Comparison of ENCODE assay signal across 10 mouse cellular contexts in genomic region chr1:75344291-75345035, GRCm38 (mm10). TPM values are rescaled to one million over a fixed set of nuclear protein-coding genes. Genes with fewer than 3 reads are reported as not detected.
DNase-seq lines count a peak whose midpoint lies in the region; ATAC-seq and TF ChIP-seq lines count a peak whose summit lies in the region.
"Had no signal": no experiment of that assay in that cellular context is flagged by ENCODE, and none has a peak within 500 bp of the region (broad histone marks: within the 10 kb centered on the region; RNA-seq: fewer than 3 reads in every experiment).

No protein-coding gene starts in this region.

- intact Hi-C loops in left cerebral cortex, postnatal 36 days (cut with DNase I) = loop anchor here (5.0 to 10.0 kb wide), 2 partner anchors 103 to 250 kb away; no protein-coding TSS in a partner anchor

- H3K36me3 ChIP-seq in midbrain, embryonic 10.5 days = no peaks in the 10 kb centered on the region
- no peaks in the 10 kb centered on the region for H3K36me3 ChIP-seq in midbrain, postnatal 0 days (ENCODE audit: insufficient read depth, low read length)
- H3K36me3 ChIP-seq in myocyte (ENCODE audit: control insufficient read depth, insufficient read depth) = no peaks in the 10 kb centered on the region
- H3K36me3 ChIP-seq: G1E had no signal

- no peak for TF ChIP-seq CTCF in midbrain, postnatal 0 days (IDR thresholded peaks at IDR 0.05)

- 3% methylated on average over 15 of the region's 15 CpGs for WGBS in midbrain, embryonic 10.5 days
- 10% methylated on average over 15 of the region's 15 CpGs for WGBS in midbrain, postnatal 0 days

- peaks cover 55% of the 10 kb centered on the region for H3K4me1 ChIP-seq in midbrain, embryonic 10.5 days
- H3K4me1 ChIP-seq in midbrain, postnatal 0 days (ENCODE audit: insufficient read depth, low read length) = no peaks in the 10 kb centered on the region

- no peak overlapping the region for H3K4me2 ChIP-seq in midbrain, postnatal 0 days (ENCODE audit: low read depth, low read length, poor library complexity, severe bottlenecking)
- peak overlapping the region; percentile 83 for H3K4me2 ChIP-seq in myocyte (ENCODE audit: low read depth)

- TF ChIP-seq POLR2A in myocyte (IDR thresholded peaks at IDR 0.05; ENCODE audit: insufficient read length, low read depth) = no peak

- H3K9me3 ChIP-seq in midbrain, embryonic 10.5 days (replicated peaks) = no peaks in the 10 kb centered on the region
- no peaks in the 10 kb centered on the region for H3K9me3 ChIP-seq in midbrain, postnatal 0 days (ENCODE audit: low read length)
- H3K9me3 ChIP-seq: G1E had no signal

- H3K27me3 ChIP-seq in midbrain, embryonic 10.5 days (ENCODE audit: low read depth, poor library complexity, severe bottlenecking) = peaks cover 22% of the 10 kb centered on the region
- no peaks in the 10 kb centered on the region for H3K27me3 ChIP-seq in midbrain, postnatal 0 days (ENCODE audit: insufficient read depth, low read length)
- H3K27me3 ChIP-seq in myocyte (ENCODE audit: control insufficient read depth, insufficient read depth, insufficient read length) = no peaks in the 10 kb centered on the region

- peak overlapping the region; percentile 83 for H3K27ac ChIP-seq in midbrain, embryonic 10.5 days (replicated peaks)
- H3K27ac ChIP-seq in midbrain, postnatal 0 days (ENCODE audit: low read depth, low read length) = no peak overlapping the region

- no peak overlapping the region for H3K9ac ChIP-seq in midbrain, postnatal 0 days (replicated peaks; ENCODE audit: low read length, poor library complexity, severe bottlenecking)

- H3K79me2 ChIP-seq in myocyte (ENCODE audit: control insufficient read depth, insufficient read depth) = no peaks in the 10 kb centered on the region

- peak overlapping the region; percentile 33 for H3K4me3 ChIP-seq in midbrain, embryonic 10.5 days
- no peak overlapping the region for H3K4me3 ChIP-seq in midbrain, postnatal 0 days (ENCODE audit: low read depth, low read length)
- H3K4me3 ChIP-seq in myocyte = peak overlapping the region; percentile 7

- DNase-seq in midbrain, embryonic 10.5 days (ENCODE audit: low spot score) = peak; percentile 75
- no peak for DNase-seq in midbrain, postnatal 0 days (ENCODE audit: low spot score)
- DNase-seq in gastrocnemius, postnatal 25 days = peak; percentile 83
- peak; percentile 74 for DNase-seq in kidney, postnatal 10 days
- no peak for DNase-seq in left cerebral cortex, postnatal 36 days (ENCODE audit: low spot score in 2 of 2)
- DNase-seq in cerebellum, adult 9-11 months = no peak
- no peak for DNase-seq in urinary bladder, adult 18-20 months (ENCODE audit: low spot score in 2 of 2)

- no peak for ATAC-seq in midbrain, postnatal 0 days (ENCODE audit: low FRiP score)

- no peak overlapping the region for H3ac ChIP-seq in myocyte (ENCODE audit: control insufficient read depth, insufficient read length)

TF ChIP-seq in myocyte, 11 proteins besides CTCF, POLR2A, EP300 and RAD21:
- TF ChIP-seq SRF (IDR thresholded peaks at IDR 0.05; ENCODE audit: control insufficient read depth, insufficient read length, low read depth) = no peak
- no peak for TF ChIP-seq USF1 (IDR thresholded peaks at IDR 0.05; ENCODE audit: low read depth)
- no peak for TF ChIP-seq MAX (IDR thresholded peaks at IDR 0.05; ENCODE audit: low read depth)
- no peak for TF ChIP-seq E2F4 (IDR thresholded peaks at IDR 0.05; ENCODE audit: insufficient read depth)
- TF ChIP-seq TCF3 (IDR thresholded peaks at IDR 0.05; ENCODE audit: insufficient read length, low read depth) = peak; percentile 74
- peak; percentile 16 for TF ChIP-seq POLR2AphosphoS2 (IDR thresholded peaks at IDR 0.05; ENCODE audit: insufficient read length, low read depth)
- TF ChIP-seq CEBPB (IDR thresholded peaks at IDR 0.05; ENCODE audit: insufficient read depth, poor library complexity, severe bottlenecking) = no peak
- peak in 1 of 3 experiments; percentile 65 for TF ChIP-seq MYOG (IDR thresholded peaks at IDR 0.05; ENCODE audit: control insufficient read depth in 1 of 3, insufficient read depth in 1 of 3, insufficient read length in 2 of 3, low read depth in 2 of 3)
- TF ChIP-seq TCF12 (IDR thresholded peaks at IDR 0.05; ENCODE audit: insufficient read depth, poor library complexity, severe bottlenecking) = peak; percentile 75
- peak; percentile 97 to 99 (median 97) for TF ChIP-seq MYOD1 (IDR thresholded peaks at IDR 0.05; ENCODE audit: control insufficient read depth in 1 of 3, insufficient read length in 2 of 3, low read depth in 2 of 3)
- no peak for TF ChIP-seq REST (IDR thresholded peaks at IDR 0.05; ENCODE audit: insufficient read depth, insufficient read length)

RNA-seq across cellular contexts. Expression of gene Des, which starts 15.7 kb away (rescaled TPM):
- polyA plus RNA-seq in midbrain, embryonic 10.5 days (2016; fragmentation: Nextera tagmentation; extraction: Ambion mirVana) = 1.1 and 2.8 TPM in 2 replicates
- 1.9 and 2.6 TPM in 2 replicates for total RNA-seq in midbrain, postnatal 0 days (2014; rRNA removed)
- 1.4 and 1.6 TPM in 2 replicates for polyA plus RNA-seq in midbrain, postnatal 0 days (2015; fragmentation: Nextera tagmentation; extraction: Ambion mirVana)
- total RNA-seq in gastrocnemius, postnatal 25 days (2021) = 1,000 to 10,000 TPM; 1,914 to 2,104 TPM
- polyA plus RNA-seq in myocyte (2012; fragmentation: generic; extraction: Trizol) = 2,193 TPM
- 1 to 10 TPM in 1 of 2 experiments, under 1 TPM in 1; 0.84 to 1.5 TPM for total RNA-seq in left cerebral cortex, postnatal 36 days (2021)
- total RNA-seq: hematopoietic stem cell, adult 5-6 weeks had no signal

RNA-seq across cellular contexts. Expression of gene Dnpep, which starts 26.7 kb away (rescaled TPM):
- polyA plus RNA-seq in midbrain, embryonic 10.5 days (2016; fragmentation: Nextera tagmentation; extraction: Ambion mirVana) = 157 and 176 TPM in 2 replicates
- total RNA-seq in midbrain, postnatal 0 days (2014; rRNA removed) = 145 TPM in 2 replicates
- 128 and 139 TPM in 2 replicates for polyA plus RNA-seq in midbrain, postnatal 0 days (2015; fragmentation: Nextera tagmentation; extraction: Ambion mirVana)
- 10 to 100 TPM; 46.1 to 51.4 TPM for total RNA-seq in gastrocnemius, postnatal 25 days (2021)
- 170 TPM for polyA plus RNA-seq in myocyte (2012; fragmentation: generic; extraction: Trizol)
- 10 to 100 TPM; 51.9 to 55.9 TPM for total RNA-seq in left cerebral cortex, postnatal 36 days (2021)

RNA-seq across cellular contexts. Expression of gene Speg, which starts 30.6 kb away (rescaled TPM):
- 23.6 and 26.9 TPM in 2 replicates for polyA plus RNA-seq in midbrain, embryonic 10.5 days (2016; fragmentation: Nextera tagmentation; extraction: Ambion mirVana)
- total RNA-seq in midbrain, postnatal 0 days (2014; rRNA removed) = 62.9 and 70.6 TPM in 2 replicates
- polyA plus RNA-seq in midbrain, postnatal 0 days (2015; fragmentation: Nextera tagmentation; extraction: Ambion mirVana) = 22.0 and 23.7 TPM in 2 replicates
- 100 to 1,000 TPM; 200 to 244 TPM for total RNA-seq in gastrocnemius, postnatal 25 days (2021)
- polyA plus RNA-seq in myocyte (2012; fragmentation: generic; extraction: Trizol) = 42.3 TPM
- 100 to 1,000 TPM; 173 to 212 TPM for total RNA-seq in left cerebral cortex, postnatal 36 days (2021)

Comparison
In these comparisons a context has a peak if more than half of its experiments do, and no peak if none do; other contexts are left out.
1. DNase-seq: peak in midbrain, embryonic 10.5 days (single experiment), gastrocnemius, postnatal 25 days (single experiment) and kidney, postnatal 10 days (single experiment); none in midbrain, postnatal 0 days (single experiment), left cerebral cortex, postnatal 36 days (0 of 2), cerebellum, adult 9-11 months (single experiment) and urinary bladder, adult 18-20 months (0 of 2).
2. RNA of gene Des, which starts 15.7 kb away (total RNA-seq): 1,914 to 2,104 TPM in gastrocnemius, postnatal 25 days; 1.9 to 2.6 TPM in midbrain, postnatal 0 days and 0.84 to 1.5 TPM in left cerebral cortex, postnatal 36 days; every median in the first group is over 100 times any median in the second.